Comparison of ENCODE assay signal across 8 mouse cellular contexts in the genomic region with DNA sequence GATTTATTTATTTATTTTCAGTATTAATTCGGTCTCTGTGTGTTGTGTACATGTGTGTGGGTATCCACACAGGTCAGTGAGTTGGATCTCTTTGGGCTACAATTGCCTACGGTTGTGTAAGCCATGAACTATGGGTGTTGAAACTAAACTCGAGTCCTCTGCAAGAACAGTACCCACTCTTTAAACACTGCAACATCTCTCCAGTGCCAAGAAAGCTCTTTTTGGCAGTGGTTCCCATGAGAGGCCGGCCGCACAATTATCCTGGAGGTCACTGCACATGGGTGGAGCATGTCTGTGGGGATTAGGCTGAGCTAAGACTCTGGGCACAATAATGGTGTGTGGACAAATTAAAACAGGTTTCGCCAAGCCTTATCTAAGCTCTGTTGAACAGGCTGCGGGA. TPM values are rescaled to one million over a fixed set of nuclear protein-coding genes. Genes with fewer than 3 reads are reported as not detected.
A peak's percentile ranks its signal among the peaks of the same experiment; 100 is the strongest.
DNase-seq lines count a peak whose midpoint lies in the region; ATAC-seq lines count a peak whose summit lies in the region.

No protein-coding gene starts in this region.

- H3K36me3 ChIP-seq in midbrain, embryonic 14.5 days (ENCODE audit: control insufficient read depth, insufficient read depth, low read length), result no peaks in the 10 kb centered on the region
- H3K36me3 ChIP-seq in midbrain, embryonic 13.5 days, result no peaks in the 10 kb centered on the region
- peaks cover under 1% of the 10 kb centered on the region; the same call in 1 of the 2 replicates for H3K36me3 ChIP-seq in kidney, embryonic 14.5 days (ENCODE audit: control insufficient read depth, insufficient read depth, low read length)

- no peak overlapping the region for H3K4me3 ChIP-seq in midbrain, embryonic 14.5 days (replicated peaks; ENCODE audit: low read depth, low read length)
- H3K4me3 ChIP-seq in midbrain, embryonic 13.5 days (replicated peaks), result no peak overlapping the region
- H3K4me3 ChIP-seq in kidney, embryonic 14.5 days (ENCODE audit: low read length), result no peak overlapping the region

- no peak overlapping the region for H3K9ac ChIP-seq in midbrain, embryonic 14.5 days (replicated peaks; ENCODE audit: low read length)
- H3K9ac ChIP-seq in midbrain, embryonic 13.5 days (replicated peaks), result no peak overlapping the region
- H3K9ac ChIP-seq in kidney, embryonic 14.5 days (ENCODE audit: low read depth, low read length), result no peak overlapping the region

- 64% methylated on average over 7 of the region's 7 CpGs for WGBS in midbrain, embryonic 14.5 days
- WGBS in midbrain, embryonic 13.5 days, result 53% methylated on average over 7 of the region's 7 CpGs
- WGBS in kidney, embryonic 14.5 days, result 85% methylated on average over 7 of the region's 7 CpGs

- no peaks in the 10 kb centered on the region for H3K4me1 ChIP-seq in midbrain, embryonic 14.5 days (ENCODE audit: control insufficient read depth, insufficient read depth, low read length)
- H3K4me1 ChIP-seq in midbrain, embryonic 13.5 days (replicated peaks), result peaks cover 19% of the 10 kb centered on the region
- peaks cover 47% of the 10 kb centered on the region for H3K4me1 ChIP-seq in kidney, embryonic 14.5 days (ENCODE audit: control insufficient read depth, insufficient read depth, low read length)

- H3K27ac ChIP-seq in midbrain, embryonic 14.5 days (replicated peaks; ENCODE audit: low read depth, low read length), result no peak overlapping the region
- H3K27ac ChIP-seq in midbrain, embryonic 13.5 days, result no peak overlapping the region
- 0 out of 2 replicates have a peak overlapping the region, but pooled peaks have one; percentile 33 for H3K27ac ChIP-seq in kidney, embryonic 14.5 days (ENCODE audit: low read depth, low read length)

- H3K9me3 ChIP-seq in midbrain, embryonic 14.5 days (ENCODE audit: control insufficient read depth, low read length), result no peaks in the 10 kb centered on the region
- no peaks in the 10 kb centered on the region for H3K9me3 ChIP-seq in midbrain, embryonic 13.5 days
- no peaks in the 10 kb centered on the region for H3K9me3 ChIP-seq in kidney, embryonic 14.5 days (ENCODE audit: control insufficient read depth, low read length)

- no peaks in the 10 kb centered on the region for H3K27me3 ChIP-seq in midbrain, embryonic 14.5 days (ENCODE audit: control insufficient read depth, insufficient read depth, low read length)
- no peaks in the 10 kb centered on the region for H3K27me3 ChIP-seq in midbrain, embryonic 13.5 days
- no peaks in the 10 kb centered on the region for H3K27me3 ChIP-seq in kidney, embryonic 14.5 days (ENCODE audit: control insufficient read depth, insufficient read depth, low read length)

- ATAC-seq in midbrain, embryonic 14.5 days (ENCODE audit: low FRiP score, low TSS enrichment), result no peak
- ATAC-seq in midbrain, embryonic 13.5 days, result no peak
- no peak for ATAC-seq in kidney, embryonic 14.5 days (ENCODE audit: low FRiP score, low TSS enrichment)

- H3K4me2 ChIP-seq in midbrain, embryonic 14.5 days (ENCODE audit: low read length), result no peak overlapping the region
- no peak overlapping the region for H3K4me2 ChIP-seq in midbrain, embryonic 13.5 days (replicated peaks)
- H3K4me2 ChIP-seq in kidney, embryonic 14.5 days (replicated peaks; ENCODE audit: low read depth, low read length), result no peak overlapping the region

- peak; percentile 43 for DNase-seq in midbrain, embryonic 14.5 days
- peak; percentile 87 for DNase-seq in fat pad, adult 2 months (ENCODE audit: extremely low read depth, low read depth, low spot score)
- peak; percentile 29 for DNase-seq in retina, postnatal 7 days (ENCODE audit: low read depth, low spot score)
- DNase-seq in layer of hippocampus, postnatal 10 days (ENCODE audit: low spot score in 2 of 2), result no peak
- DNase-seq in layer of hippocampus, postnatal 36 days, result no peak
- no peak for DNase-seq in c-Kit-positive CD71-positive TER-119-positive erythroid progenitor cells, embryonic 14.5 days (ENCODE audit: low spot score)

RNA-seq across cellular contexts. Expression of a gene that starts 36.6 kb away (rescaled TPM):
- 31.6 and 47.1 TPM in 2 replicates for polyA plus RNA-seq in midbrain, embryonic 14.5 days (2014; fragmentation: Nextera tagmentation; extraction: Ambion mirVana)
- polyA plus RNA-seq in midbrain, embryonic 13.5 days (2015; fragmentation: Nextera tagmentation; extraction: Ambion mirVana), result 39.6 and 41.2 TPM in 2 replicates
- polyA plus RNA-seq in kidney, embryonic 14.5 days (2014; fragmentation: Nextera tagmentation; extraction: Ambion mirVana), result 22.5 and 39.6 TPM in 2 replicates
- total RNA-seq in layer of hippocampus, postnatal 10 days (2021), result 10 to 100 TPM; 49.7 to 51.1 TPM
- 10 to 100 TPM; 88.8 to 91.6 TPM for total RNA-seq in layer of hippocampus, postnatal 36 days (2021)

RNA-seq across cellular contexts. Expression of a gene that starts 55.1 kb away (rescaled TPM):
- 4.2 and 5.1 TPM in 2 replicates for polyA plus RNA-seq in midbrain, embryonic 14.5 days (2014; fragmentation: Nextera tagmentation; extraction: Ambion mirVana)
- polyA plus RNA-seq in midbrain, embryonic 13.5 days (2015; fragmentation: Nextera tagmentation; extraction: Ambion mirVana), result 5.0 and 6.2 TPM in 2 replicates
- 14.7 and 20.1 TPM in 2 replicates for polyA plus RNA-seq in kidney, embryonic 14.5 days (2014; fragmentation: Nextera tagmentation; extraction: Ambion mirVana)
- 10 to 100 TPM; 34.3 to 35.6 TPM for total RNA-seq in layer of hippocampus, postnatal 10 days (2021)
- 10 to 100 TPM; 54.3 to 55.6 TPM for total RNA-seq in layer of hippocampus, postnatal 36 days (2021)

RNA-seq across cellular contexts. Expression of a gene that starts 55.2 kb away (rescaled TPM):
- 13.5 and 19.8 TPM in 2 replicates for polyA plus RNA-seq in midbrain, embryonic 14.5 days (2014; fragmentation: Nextera tagmentation; extraction: Ambion mirVana)
- 15.7 and 16.5 TPM in 2 replicates for polyA plus RNA-seq in midbrain, embryonic 13.5 days (2015; fragmentation: Nextera tagmentation; extraction: Ambion mirVana)
- polyA plus RNA-seq in kidney, embryonic 14.5 days (2014; fragmentation: Nextera tagmentation; extraction: Ambion mirVana), result 10.4 and 15.0 TPM in 2 replicates
- total RNA-seq in layer of hippocampus, postnatal 10 days (2021), result 10 to 100 TPM; 19.1 to 19.7 TPM
- total RNA-seq in layer of hippocampus, postnatal 36 days (2021), result 10 to 100 TPM; 20.3 to 22.3 TPM

Comparison
In these comparisons a context has a peak if more than half of its experiments do, and no peak if none do; other contexts are left out.
1. DNase-seq: peak in midbrain, embryonic 14.5 days (single experiment), fat pad, adult 2 months (single experiment) and retina, postnatal 7 days (single experiment); none in layer of hippocampus, postnatal 10 days (0 of 2), layer of hippocampus, postnatal 36 days (0 of 2) and c-Kit-positive CD71-positive TER-119-positive erythroid progenitor cells, embryonic 14.5 days (single experiment).